Mouse (Mus musculus) CH12.LX (cell line): ENCODE measurements around the gene Ppid. TPM values are rescaled to one million over a fixed set of nuclear protein-coding genes. Genes with fewer than 3 reads are reported as not detected.

Experiments used
- DNase-seq: peaks from one replicate; pipeline ENCODE4 v3.0.0-alpha.2; 2013; ENCODE audit errors: extremely low read depth
- H3K27ac ChIP-seq: 2 replicates; pipeline ENCODE4 v1.5.1; 2012; ENCODE audit warnings: low read depth, mild to moderate bottlenecking, control low read depth, moderate library complexity; ENCODE audit not compliant: insufficient read depth
- H3K27me3 ChIP-seq: replicated peaks from 2 replicates; pipeline ENCODE3; 2012; ENCODE audit warnings: inconsistent platforms
- H3K36me3 ChIP-seq, 2 experiments: replicated peaks in 1 of 2; 2 replicates each; pipeline versions ENCODE3 to v1.6.1; 2012; ENCODE audit warnings: inconsistent platforms in 1 of 2, low read length in 1 of 2, mild to moderate bottlenecking in 1 of 2, mixed read lengths in 1 of 2, moderate library complexity in 1 of 2; ENCODE audit not compliant: control insufficient read depth in 1 of 2, insufficient read depth in 1 of 2
- H3K4me1 ChIP-seq, 2 experiments: 2 replicates each; pipeline ENCODE4 v1.6.1; 2012; ENCODE audit warnings: inconsistent platforms in 1 of 2, moderate library complexity in 1 of 2; ENCODE audit not compliant: insufficient read depth in 2 of 2, control insufficient read depth in 1 of 2
- H3K4me2 ChIP-seq: 2 replicates; pipeline ENCODE4 v1.6.1; 2012; ENCODE audit warnings: low read depth, mild to moderate bottlenecking, control low read depth; ENCODE audit not compliant: poor library complexity, insufficient read depth, severe bottlenecking
- H3K4me3 ChIP-seq, 3 experiments: fragments of 150-350 bp in 1 of 3; sonication (generic) in 1 of 3; replicated peaks in 1 of 3; 2 replicates each; pipeline versions ENCODE3 to v1.5.1; 2011 to 2012; ENCODE audit warnings: low read depth in 2 of 3, low read length in 2 of 3, mild to moderate bottlenecking in 2 of 3, moderate library complexity in 2 of 3, control low read depth in 1 of 3, improper control_type of control experiment in 1 of 3, inconsistent platforms in 1 of 3, mixed read lengths in 1 of 3; ENCODE audit not compliant: poor library complexity in 1 of 3
- H3K79me2 ChIP-seq: replicated peaks from 2 replicates; pipeline ENCODE4 v1.6.1; 2012; ENCODE audit warnings: mild to moderate bottlenecking, moderate library complexity; ENCODE audit not compliant: control insufficient read depth, poor library complexity, insufficient read depth, severe bottlenecking; ENCODE audit errors: extremely low read depth
- H3K9ac ChIP-seq: 2 replicates; pipeline ENCODE4 v1.6.1; 2012; ENCODE audit warnings: low read depth, mild to moderate bottlenecking, control low read depth, moderate library complexity; ENCODE audit not compliant: insufficient read depth
- H3K9me3 ChIP-seq: replicated peaks from 2 replicates; pipeline ENCODE3; 2012; ENCODE audit warnings: low read length, inconsistent platforms, mixed read lengths
- BHLHE40 ChIP-seq: IDR thresholded peaks from 2 replicates; pipeline ENCODE4 v1.6.1; 2011; ENCODE audit warnings: mild to moderate bottlenecking, low read depth, low read length, improper control_type of control experiment
- CHD2 ChIP-seq: IDR thresholded peaks from 2 replicates; pipeline ENCODE4 v1.6.1; 2011; ENCODE audit warnings: low read length, improper control_type of control experiment
- E2F4 ChIP-seq: IDR thresholded peaks from 2 replicates; pipeline ENCODE4 v1.6.1; 2011; ENCODE audit warnings: low read depth, low read length, improper control_type of control experiment; ENCODE audit not compliant: insufficient replicate concordance
- ELF1 ChIP-seq: IDR thresholded peaks from 2 replicates; pipeline ENCODE4 v1.6.1; 2014; ENCODE audit warnings: low read depth, mild to moderate bottlenecking, inconsistent platforms, low read length, improper control_type of control experiment
- EP300 ChIP-seq: IDR thresholded peaks from 2 replicates; pipeline ENCODE4 v1.6.1; 2011; ENCODE audit warnings: low read length, improper control_type of control experiment
- KAT2A ChIP-seq: IDR thresholded peaks from 2 replicates; pipeline ENCODE4 v1.6.1; 2012; ENCODE audit warnings: low read length, improper control_type of control experiment, inconsistent platforms; ENCODE audit not compliant: insufficient replicate concordance
- MAX ChIP-seq: IDR thresholded peaks from 2 replicates; pipeline ENCODE4 v1.6.1; 2011; ENCODE audit warnings: low read length, improper control_type of control experiment
- MEF2A ChIP-seq: IDR thresholded peaks from 2 replicates; pipeline ENCODE4 v1.6.1; 2014; ENCODE audit warnings: low read depth, mild to moderate bottlenecking, inconsistent platforms, low read length, improper control_type of control experiment, borderline replicate concordance
- NELFE ChIP-seq: IDR thresholded peaks from 2 replicates; pipeline ENCODE4 v1.6.1; 2011; ENCODE audit warnings: low read depth, low read length, improper control_type of control experiment
- PAX5 ChIP-seq: IDR thresholded peaks from 2 replicates; pipeline ENCODE4 v1.6.1; 2012; ENCODE audit warnings: low read length, inconsistent platforms, mixed read lengths
- POLR2A ChIP-seq: IDR thresholded peaks from 2 replicates; pipeline ENCODE4 v1.6.1; 2011; ENCODE audit warnings: low read depth, mild to moderate bottlenecking, improper control_type of control experiment, low read length
- SIN3A ChIP-seq: IDR thresholded peaks from 2 replicates; pipeline ENCODE4 v1.6.1; 2012; ENCODE audit warnings: low read length, improper control_type of control experiment, inconsistent platforms
- SMC3 ChIP-seq: IDR thresholded peaks from 2 replicates; pipeline ENCODE4 v1.6.1; 2011; ENCODE audit warnings: low read depth, low read length, improper control_type of control experiment
- TCF12 ChIP-seq: IDR thresholded peaks from 2 replicates; pipeline ENCODE4 v1.6.1; 2014; ENCODE audit warnings: low read depth, mild to moderate bottlenecking, inconsistent platforms, low read length, improper control_type of control experiment
- UBTF ChIP-seq: IDR thresholded peaks from 2 replicates; pipeline ENCODE4 v1.6.1; 2012; ENCODE audit warnings: low read depth, mild to moderate bottlenecking, inconsistent platforms, low read length, improper control_type of control experiment, moderate library complexity
- ZC3H11A ChIP-seq: IDR thresholded peaks from 2 replicates; pipeline ENCODE4 v1.6.1; 2012; ENCODE audit warnings: low read depth, mild to moderate bottlenecking, inconsistent platforms, low read length, improper control_type of control experiment
- dilution Hi-C: fragments of 300-500 bp; cut with MboI; formaldehyde crosslinking; loops from 2 replicates; pipeline ENCODE4 v1.14.3; 2020; ENCODE audit warnings: low sequenced_read_pairs; ENCODE audit not compliant: extremely low pct_unique_long_range_greater_than_20kb, extremely low pct_ligation_motif_present
- in situ Hi-C: fragments of 300-500 bp; cut with MboI; formaldehyde crosslinking; loops from 3 replicates; pipeline ENCODE4 v1.14.3; 2019; ENCODE audit warnings: low sequenced_read_pairs, low pct_ligation_motif_present, low pct_unique_long_range_greater_than_20kb, mixed read lengths
- polyA plus RNA-seq: library from polyadenylated mRNA; unstranded; fragments of >175 nt; gene quantifications from 2 replicates; pipeline ENCODE4 v1.2.1, GENCODE M21; 2012; ENCODE audit warnings: low read depth; ENCODE audit not compliant: insufficient read length
- total RNA-seq, 2 experiments: library from RNA; depleted of rRNA; stranded (reverse); fragments of 300-350 nt in 1 of 2; fragments of >200 nt in 1 of 2; gene quantifications; 2 replicates each; pipeline ENCODE4 v1.2.3; 2012 to 2014

Ppid gene
- total and polyA plus RNA-seq, 3 experiments = 129 to 438 (median 335) TPM

DNA sequence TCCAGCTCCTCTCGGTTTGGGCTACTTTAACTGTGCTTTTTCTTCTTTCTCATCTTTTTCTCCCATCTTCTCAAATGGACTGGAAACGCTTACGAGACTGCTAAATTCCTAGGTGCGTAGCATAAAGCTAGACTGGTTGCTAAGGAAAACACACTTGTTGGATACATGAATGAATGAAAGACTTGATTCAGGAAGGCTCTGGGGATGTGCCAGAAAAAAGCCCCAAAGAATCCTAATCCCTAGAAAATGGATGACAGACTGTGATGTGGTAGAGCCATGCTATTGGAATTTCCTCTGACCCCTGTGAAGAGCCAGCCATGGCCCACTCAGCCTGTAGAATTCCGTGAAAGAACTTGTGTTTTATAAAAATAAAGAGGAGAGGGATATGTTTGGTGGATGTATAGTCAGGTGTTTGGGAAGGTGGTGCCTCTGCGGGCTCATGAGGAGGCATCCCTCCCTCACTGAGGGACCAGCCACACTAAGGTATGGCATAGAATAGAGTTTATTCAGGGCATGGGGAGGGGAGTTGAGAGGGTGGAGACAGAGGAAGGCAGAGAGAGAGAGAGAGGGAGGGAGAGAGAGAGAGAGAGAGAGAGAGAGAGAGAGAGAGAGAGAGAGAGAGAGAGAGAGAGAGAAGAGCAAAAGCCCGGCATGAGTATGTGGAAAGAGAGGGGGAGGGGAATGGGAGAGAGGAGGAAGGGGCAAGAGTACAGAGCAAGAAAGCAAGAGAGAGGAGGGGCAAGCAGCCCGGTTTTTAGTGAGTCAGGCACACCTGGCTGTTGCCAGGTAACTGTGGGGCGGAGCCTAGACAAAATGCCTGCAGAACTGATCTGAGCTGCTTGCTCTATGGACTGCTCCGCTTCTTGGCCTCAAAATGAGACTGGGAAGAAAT is 15.3 kb upstream of the Ppid start:
- TF ChIP-seq UBTF (no peak), ZC3H11A (no peak), SMC3 (no peak), E2F4 (no peak), MEF2A (no peak), CHD2 (no peak), PAX5 (no peak), MAX (no peak), KAT2A (no peak), ELF1 (no peak), SIN3A (no peak), TCF12 (no peak)
- Histone ChIP-seq H3K36me3 (no peaks in the 10 kb centered on the region), H3K79me2 (no peaks in the 10 kb centered on the region), H3K27ac (no peak overlapping the region), H3K4me2 (no peak overlapping the region), H3K27me3 (peaks cover 58% of the 10 kb centered on the region), H3K9me3 (no peaks in the 10 kb centered on the region), H3K4me3 (no peak overlapping the region), H3K9ac (no peak overlapping the region), H3K4me1 (peaks cover 0 to 5% of the 10 kb centered on the region in 2 experiments; a peak in 1 of 4 replicates)
- dilution Hi-C loops (loop anchor here (25.0 kb wide), 1 partner anchor 364 kb away; no protein-coding TSS in a partner anchor), in situ Hi-C loops (loop anchor here (25.0 kb wide), 1 partner anchor 614 kb away; no protein-coding TSS in a partner anchor)
- DNase-seq = no peak

- TF ChIP-seq CHD2 (no peak), EP300 (no peak), BHLHE40 (no peak), NELFE (no peak), PAX5 (no peak), MEF2A (no peak), ELF1 (no peak), POLR2A (no peak)
- Histone ChIP-seq H3K4me3 (no peak overlapping the region), H3K36me3 (no peaks in the 10 kb centered on the region), H3K27me3 (peaks cover 53% of the 10 kb centered on the region), H3K4me2 (no peak overlapping the region), H3K9me3 (no peaks in the 10 kb centered on the region), H3K27ac (no peak overlapping the region), H3K4me1 (peaks cover 0 to 5% of the 10 kb centered on the region in 2 experiments; a peak in 1 of 4 replicates), H3K79me2 (no peaks in the 10 kb centered on the region), H3K9ac (no peak overlapping the region)
- in situ Hi-C loops = loop anchor here (25.0 kb wide), 1 partner anchor 614 kb away; no protein-coding TSS in a partner anchor
- dilution Hi-C loops = loop anchor here (25.0 kb wide), 1 partner anchor 364 kb away; no protein-coding TSS in a partner anchor
- no peak for DNase-seq
Measured at GRCm38 (mm10) chr3:79576468-79576816, 14.7 kb upstream of the Ppid start.
